Mouse (Mus musculus) thymus, adult 2 months (tissue): Measurements from ENCODE around the gene 2010111I01Rik. TPM values are rescaled to one million over a fixed set of nuclear protein-coding genes. Genes with fewer than 3 reads are reported as not detected.

Experiments
- DNase-seq: peaks from one replicate; pipeline ENCODE4 v3.0.0; 2021
- H3K27ac ChIP-seq: fragments of 200-500 bp; 2 replicates; pipeline ENCODE4 v1.5.1; 2012; ENCODE audit warnings: low read length, control low read depth; ENCODE audit not compliant: control insufficient read depth, insufficient read depth
- H3K27me3 ChIP-seq: fragments of 200-500 bp; 2 replicates; pipeline ENCODE4 v1.6.1; 2012; ENCODE audit warnings: mild to moderate bottlenecking, low read length, moderate library complexity, mixed read lengths; ENCODE audit not compliant: control insufficient read depth, insufficient read depth
- H3K36me3 ChIP-seq: fragments of 200-500 bp; 2 replicates; pipeline ENCODE4 v1.6.1; 2012; ENCODE audit warnings: mild to moderate bottlenecking, low read length, moderate library complexity; ENCODE audit not compliant: control insufficient read depth, insufficient read depth
- H3K4me1 ChIP-seq: fragments of 200-500 bp; replicated peaks from 2 replicates; pipeline ENCODE4 v1.6.1; 2012; ENCODE audit warnings: low read length; ENCODE audit not compliant: control insufficient read depth, insufficient read depth
- H3K4me3 ChIP-seq: fragments of 200-500 bp; 2 replicates; pipeline ENCODE4 v1.5.1; 2012; ENCODE audit warnings: mild to moderate bottlenecking, low read length, control low read depth, moderate library complexity; ENCODE audit not compliant: control insufficient read depth, insufficient read depth
- CTCF ChIP-seq: fragments of 200-500 bp; IDR thresholded peaks from 2 replicates; pipeline ENCODE4 v1.5.1; 2012; ENCODE audit warnings: mild to moderate bottlenecking, control low read depth, low read length, moderate library complexity, borderline replicate concordance; ENCODE audit not compliant: control insufficient read depth, poor library complexity, insufficient read depth; ENCODE audit errors: extremely low read depth
- POLR2A ChIP-seq: fragments of 200-500 bp; IDR thresholded peaks from 2 replicates; pipeline ENCODE4 v1.6.1; 2012; ENCODE audit warnings: mild to moderate bottlenecking, low read length, control low read depth, moderate library complexity; ENCODE audit not compliant: control insufficient read depth, poor library complexity, insufficient read depth; ENCODE audit errors: extremely low read depth
- WGBS: fragments of 180-500 bp; shearing (Covaris S2); methylation state at CpG from one replicate; pipeline ENCODE4 v1.1.7; 2018; 5-methylcytosine and 5-hydroxymethylcytosine counted together
- polyA plus RNA-seq: library from polyadenylated mRNA; depleted of rRNA; stranded (reverse); fragments of >200 nt; gene quantifications from 2 replicates; pipeline ENCODE4 v1.2.3, GENCODE M21; 2012

Gene 2010111I01Rik
- polyA plus RNA-seq, 1 experiment = 61.4 TPM

GRCm38 (mm10) chr13:63241665-63242064, 277.0 kb downstream of the 2010111I01Rik start:
- Histone ChIP-seq H3K36me3 (no peaks in the 10 kb centered on the region), H3K27me3 (no peaks in the 10 kb centered on the region)

DNA sequence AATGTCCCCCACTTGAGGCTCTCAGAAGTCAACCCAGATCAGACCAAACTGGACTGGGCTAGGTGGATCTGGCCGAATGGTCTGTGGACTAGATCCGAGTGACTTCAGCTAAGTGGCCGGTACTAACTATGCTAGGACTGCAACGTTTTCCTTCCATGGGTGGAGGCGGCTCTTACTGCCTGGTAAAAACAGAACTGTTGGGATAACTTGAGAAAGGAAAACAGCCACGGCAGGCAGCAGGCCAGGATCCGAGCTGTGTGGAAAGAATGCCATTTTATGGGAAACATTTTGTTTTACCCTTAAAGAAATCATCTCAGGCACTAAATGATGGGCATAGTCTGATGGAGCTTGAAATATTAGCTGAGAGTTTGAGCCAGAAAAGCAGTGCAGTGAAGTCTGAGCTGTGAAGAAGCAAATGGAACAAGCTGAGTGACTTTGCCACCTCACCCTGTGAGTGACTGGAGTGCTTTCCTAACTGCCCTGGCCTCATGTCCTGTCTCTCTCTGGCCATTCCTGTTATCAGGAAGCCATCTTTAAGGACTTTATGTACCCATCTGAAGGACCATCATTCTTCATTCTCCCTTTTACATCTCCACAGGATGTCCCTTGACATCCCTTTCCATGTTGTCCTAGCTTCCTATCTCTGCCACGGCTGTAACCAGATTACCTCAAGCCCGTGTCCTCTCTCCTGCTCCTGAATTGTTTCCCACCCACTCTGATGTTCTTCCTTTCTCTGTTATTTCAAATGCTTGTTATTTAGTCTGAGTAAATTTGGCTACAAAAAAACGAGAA, 277.9 kb downstream of the 2010111I01Rik start:
- WGBS = 80% methylated on average over 10 of the region's 10 CpGs
- Histone ChIP-seq H3K4me1 (peaks cover 31% of the 10 kb centered on the region), H3K4me3 (no peak overlapping the region), H3K27me3 (no peaks in the 10 kb centered on the region), H3K27ac (peak overlapping the region; percentile 8; the same call in 1 of the 2 replicates), H3K36me3 (no peaks in the 10 kb centered on the region)
- TF ChIP-seq POLR2A (no peak), CTCF (no peak)
- no peak for DNase-seq

More at GRCm38 (mm10) chr13:63241665-63242064, 277.0 kb downstream of the 2010111I01Rik start:
- no peak for TF ChIP-seq POLR2A
- TF ChIP-seq CTCF = no peak
- WGBS = 53% methylated on average over 3 of the region's 3 CpGs
- Histone ChIP-seq H3K4me3 (peak overlapping the region; percentile 19), H3K4me1 (peaks cover 30% of the 10 kb centered on the region), H3K27ac (peak overlapping the region; percentile 47; the same call in 1 of the 2 replicates)
- no peak for DNase-seq

- H3K27me3 ChIP-seq = no peaks in the 10 kb centered on the region
- no peak for TF ChIP-seq CTCF
- H3K27ac ChIP-seq = no peak overlapping the region
- H3K36me3 ChIP-seq = no peaks in the 10 kb centered on the region
- DNase-seq = no peak
- H3K4me1 ChIP-seq = peaks cover 36% of the 10 kb centered on the region
- H3K4me3 ChIP-seq = no peak overlapping the region
- 73% methylated on average over 5 of the region's 5 CpGs for WGBS
Observed at GRCm38 (mm10) chr13:63243586-63243985, 278.9 kb downstream of the 2010111I01Rik start.

DNA sequence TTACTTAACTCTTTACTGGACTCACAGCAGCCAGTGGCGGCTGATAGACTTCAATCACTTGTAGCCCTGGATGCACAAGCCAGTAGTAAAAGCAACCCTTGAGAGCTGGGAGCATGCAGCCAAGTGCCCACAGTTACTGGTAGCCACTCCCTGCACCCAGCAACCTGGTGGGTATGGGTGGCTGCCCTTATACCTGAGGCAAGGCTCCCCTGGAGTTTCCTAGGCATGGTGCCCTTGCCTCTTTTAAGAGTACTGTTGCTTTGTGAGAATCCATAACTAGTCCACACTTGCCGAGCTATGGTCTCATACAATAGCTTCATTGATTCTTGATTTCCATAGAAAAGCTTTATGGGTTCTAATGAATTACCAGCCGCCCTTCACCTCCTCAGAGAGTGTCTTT, 279.7 kb downstream of the 2010111I01Rik start:
- no peak for TF ChIP-seq CTCF
- Histone ChIP-seq H3K4me3 (no peak overlapping the region), H3K36me3 (no peaks in the 10 kb centered on the region), H3K4me1 (peaks cover 41% of the 10 kb centered on the region), H3K27ac (no peak overlapping the region), H3K27me3 (no peaks in the 10 kb centered on the region)
- WGBS = 89% methylated on average over 3 of the region's 3 CpGs
- DNase-seq = no peak

DNA sequence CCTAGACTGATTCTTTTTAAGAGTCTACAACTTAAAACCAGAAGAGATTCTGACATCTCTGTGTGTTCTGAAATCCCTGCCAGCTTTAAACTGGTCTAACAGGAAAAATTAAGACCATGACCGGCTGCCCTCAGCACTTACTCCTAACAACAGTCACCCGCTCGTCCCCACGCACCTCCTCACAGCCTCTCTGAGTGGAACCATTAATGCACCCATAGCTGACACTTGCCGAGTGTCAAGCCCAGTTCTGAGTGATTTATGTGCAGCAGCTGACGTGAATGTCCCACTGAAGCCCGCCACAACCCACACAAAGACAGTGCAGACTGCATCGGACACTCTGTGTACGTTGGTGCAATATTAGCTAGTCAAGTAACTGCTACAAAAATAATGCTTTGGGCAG, 280.5 kb downstream of the 2010111I01Rik start:
- Histone ChIP-seq H3K4me3 (no peak overlapping the region), H3K36me3 (no peaks in the 10 kb centered on the region), H3K27ac (no peak overlapping the region), H3K4me1 (peaks cover 44% of the 10 kb centered on the region), H3K27me3 (no peaks in the 10 kb centered on the region)
- 65% methylated on average over 9 of the region's 9 CpGs for WGBS
- no peak for DNase-seq
- TF ChIP-seq POLR2A (no peak), CTCF (no peak)

- WGBS = 65% methylated on average over 4 of the region's 4 CpGs
- TF ChIP-seq CTCF (no peak), POLR2A (no peak)
- DNase-seq = no peak
- Histone ChIP-seq H3K27me3 (no peaks in the 10 kb centered on the region), H3K36me3 (no peaks in the 10 kb centered on the region), H3K27ac (no peak overlapping the region), H3K4me3 (no peak overlapping the region), H3K4me1 (peaks cover 50% of the 10 kb centered on the region)
Observed at GRCm38 (mm10) chr13:63245812-63246211, 281.1 kb downstream of the 2010111I01Rik start.

- no peak overlapping the region for H3K4me3 ChIP-seq
- TF ChIP-seq CTCF (no peak), POLR2A (no peak)
- 28% methylated on average over 12 of the region's 12 CpGs for WGBS
- DNase-seq = no peak
- peaks cover 50% of the 10 kb centered on the region for H3K4me1 ChIP-seq
- peak overlapping the region; percentile 22 for H3K27ac ChIP-seq
- H3K27me3 ChIP-seq = no peaks in the 10 kb centered on the region
- H3K36me3 ChIP-seq = no peaks in the 10 kb centered on the region
Observed at GRCm38 (mm10) chr13:63246332-63246940, 281.7 kb downstream of the 2010111I01Rik start.
